Mouse (Mus musculus) neural tube, embryonic 13.5 days (tissue): ENCODE results near the gene Mrto4. TPM values are rescaled to one million over a fixed set of nuclear protein-coding genes. Genes with fewer than 3 reads are reported as not detected.

Experiments
- ATAC-seq: fragments of 200-750 bp; cut with Nextera tagmentation; 2 replicates; pipeline ENCODE4 v1.8.0; 2017; ENCODE audit warnings: low read depth, mild to moderate bottlenecking, moderate TSS enrichment, moderate library complexity
- H3K27ac ChIP-seq: fragments of 300-500 bp; sonication (generic); replicated peaks from 2 replicates; pipeline ENCODE4 v1.5.1; 2015; ENCODE audit warnings: moderate library complexity, mild to moderate bottlenecking, inconsistent platforms
- H3K27me3 ChIP-seq: fragments of 300-500 bp; sonication (generic); 2 replicates; pipeline ENCODE4 v1.6.1; 2015; ENCODE audit warnings: mild to moderate bottlenecking, inconsistent platforms
- H3K36me3 ChIP-seq: fragments of 300-500 bp; sonication (generic); 2 replicates; pipeline ENCODE4 v1.6.1; 2015; ENCODE audit warnings: mild to moderate bottlenecking, inconsistent platforms
- H3K4me1 ChIP-seq: fragments of 300-500 bp; sonication (generic); replicated peaks from 2 replicates; pipeline ENCODE4 v1.6.1; 2015; ENCODE audit warnings: inconsistent platforms
- H3K4me2 ChIP-seq: fragments of 300-500 bp; sonication (generic); 2 replicates; pipeline ENCODE4 v1.6.1; 2015; ENCODE audit warnings: inconsistent platforms, mild to moderate bottlenecking, moderate library complexity
- H3K4me3 ChIP-seq: fragments of 300-500 bp; sonication (generic); 2 replicates; pipeline ENCODE4 v1.5.1; 2015; ENCODE audit warnings: mild to moderate bottlenecking, inconsistent platforms
- H3K9ac ChIP-seq: fragments of 300-500 bp; sonication (generic); 2 replicates; pipeline ENCODE4 v1.6.1; 2015; ENCODE audit warnings: moderate library complexity, mild to moderate bottlenecking, inconsistent platforms
- H3K9me3 ChIP-seq: fragments of 300-500 bp; sonication (generic); 2 replicates; pipeline ENCODE4 v1.6.1; 2016; ENCODE audit warnings: inconsistent platforms
- WGBS: fragments of 180-500 bp; shearing (Covaris S2); methylation state at CpG from one replicate; pipeline ENCODE4 v1.1.7; 2015; 5-methylcytosine and 5-hydroxymethylcytosine counted together
- polyA plus RNA-seq: library from polyadenylated mRNA; unstranded; fragments of >200 nt; fragmentation: Nextera tagmentation; extraction: Ambion mirVana; gene quantifications from 2 replicates; pipeline ENCODE4 v1.2.1, GENCODE M21; 2015

The Mrto4 gene
- polyA plus RNA-seq, 1 experiment from 2014 or later, result 90.3 TPM

DNA sequence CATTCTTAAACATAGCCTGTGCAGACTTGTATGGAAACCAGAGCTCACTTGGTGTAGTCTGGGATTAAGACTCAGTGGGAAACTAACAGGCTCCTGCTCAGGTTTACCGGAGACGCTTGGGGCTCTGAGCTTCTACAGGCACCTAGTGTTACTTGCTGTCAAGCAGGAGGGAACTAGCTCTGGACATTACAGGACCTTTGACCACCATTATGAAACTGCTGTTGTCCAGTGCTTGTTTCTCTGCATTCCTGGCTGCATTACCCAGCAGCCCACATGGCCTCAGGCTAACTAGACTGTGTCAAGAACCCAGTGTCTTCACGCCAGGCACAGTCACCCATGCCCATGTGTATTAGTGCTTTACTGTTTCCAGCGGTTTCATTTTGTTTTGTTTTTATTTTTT lies 20.8 kb upstream of the Mrto4 start:
- Histone ChIP-seq H3K36me3 (peaks cover 93% of the 10 kb centered on the region), H3K4me3 (no peak overlapping the region), H3K27me3 (no peaks in the 10 kb centered on the region), H3K27ac (no peak overlapping the region), H3K9me3 (no peaks in the 10 kb centered on the region), H3K4me2 (no peak overlapping the region), H3K4me1 (no peaks in the 10 kb centered on the region), H3K9ac (no peak overlapping the region)
- 86% methylated on average over 4 of the region's 4 CpGs for WGBS
- ATAC-seq, result no peak

- Histone ChIP-seq H3K36me3 (peaks cover 97% of the 10 kb centered on the region), H3K27ac (no peak overlapping the region), H3K4me1 (no peaks in the 10 kb centered on the region), H3K27me3 (no peaks in the 10 kb centered on the region), H3K4me2 (no peak overlapping the region), H3K4me3 (no peak overlapping the region), H3K9ac (no peak overlapping the region), H3K9me3 (no peaks in the 10 kb centered on the region)
- 97% methylated on average over 5 of the region's 5 CpGs for WGBS
- ATAC-seq, result no peak
Observed at GRCm38 (mm10) chr4:139368038-139368437, 15.7 kb upstream of the Mrto4 start.

GRCm38 (mm10) chr4:139367336-139367735 lies 15.0 kb upstream of the Mrto4 start:
- Histone ChIP-seq H3K4me3 (no peak overlapping the region), H3K4me2 (no peak overlapping the region), H3K9me3 (no peaks in the 10 kb centered on the region), H3K36me3 (peaks cover 97% of the 10 kb centered on the region), H3K9ac (no peak overlapping the region), H3K27ac (no peak overlapping the region), H3K27me3 (no peaks in the 10 kb centered on the region), H3K4me1 (no peaks in the 10 kb centered on the region)
- ATAC-seq, result no peak
- WGBS, result 96% methylated on average over 3 of the region's 3 CpGs

DNA sequence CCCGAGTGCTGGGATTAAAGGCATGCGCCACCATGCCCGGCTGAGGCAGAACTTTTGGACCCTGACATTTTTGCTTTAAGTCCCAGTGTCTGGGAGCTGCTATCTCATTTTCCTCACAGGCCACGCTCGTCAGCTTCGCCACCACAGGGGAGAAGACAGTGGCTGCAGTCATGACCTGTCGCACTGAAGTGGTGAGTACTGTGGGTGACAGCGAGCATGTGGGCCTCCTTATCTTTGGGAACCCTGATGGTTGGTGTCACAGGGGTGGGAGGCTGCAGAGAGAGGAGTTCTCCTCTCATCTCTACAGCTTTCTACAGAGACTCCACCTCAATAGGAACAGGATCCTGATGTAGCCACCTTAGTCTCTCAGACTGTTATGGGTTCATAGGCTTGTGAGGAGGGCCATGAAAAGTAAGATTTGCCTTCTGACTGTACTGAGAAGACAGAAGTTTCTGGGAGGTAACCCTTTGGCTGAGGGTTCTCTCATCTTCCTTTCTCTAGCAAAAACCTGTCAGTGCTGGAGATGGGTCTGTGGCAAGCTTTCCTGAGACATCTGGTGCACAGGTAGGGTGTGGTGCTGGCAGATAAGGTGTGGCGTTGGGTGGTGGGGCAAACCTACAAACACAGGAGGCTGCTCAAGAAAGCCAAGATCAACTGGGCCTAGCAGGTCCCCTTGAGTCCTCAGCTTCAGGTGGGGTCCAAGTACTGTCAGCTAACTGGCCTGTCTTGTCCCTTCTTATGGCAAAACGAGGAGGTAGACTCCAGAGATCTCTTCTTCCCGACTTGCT lies 8.6 kb upstream of the Mrto4 start:
- Histone ChIP-seq H3K27me3 (no peaks in the 10 kb centered on the region), H3K9me3 (no peaks in the 10 kb centered on the region), H3K9ac (no peak overlapping the region), H3K4me1 (no peaks in the 10 kb centered on the region), H3K4me3 (no peak overlapping the region), H3K4me2 (no peak overlapping the region), H3K36me3 (peaks cover 98% of the 10 kb centered on the region), H3K27ac (no peak overlapping the region)
- WGBS, result 94% methylated on average over 11 of the region's 11 CpGs
- no peak for ATAC-seq

GRCm38 (mm10) chr4:139357211-139357610 lies 4.8 kb upstream of the Mrto4 start:
- no peaks in the 10 kb centered on the region for H3K9me3 ChIP-seq
- no peaks in the 10 kb centered on the region for H3K27me3 ChIP-seq
- H3K36me3 ChIP-seq, result peaks cover 78% of the 10 kb centered on the region
- WGBS, result 91% methylated on average over 3 of the region's 3 CpGs
- no peak overlapping the region for H3K4me2 ChIP-seq
- H3K27ac ChIP-seq, result no peak overlapping the region
- peaks cover 12% of the 10 kb centered on the region for H3K4me1 ChIP-seq
- H3K9ac ChIP-seq, result no peak overlapping the region
- H3K4me3 ChIP-seq, result no peak overlapping the region
- ATAC-seq, result no peak

DNA sequence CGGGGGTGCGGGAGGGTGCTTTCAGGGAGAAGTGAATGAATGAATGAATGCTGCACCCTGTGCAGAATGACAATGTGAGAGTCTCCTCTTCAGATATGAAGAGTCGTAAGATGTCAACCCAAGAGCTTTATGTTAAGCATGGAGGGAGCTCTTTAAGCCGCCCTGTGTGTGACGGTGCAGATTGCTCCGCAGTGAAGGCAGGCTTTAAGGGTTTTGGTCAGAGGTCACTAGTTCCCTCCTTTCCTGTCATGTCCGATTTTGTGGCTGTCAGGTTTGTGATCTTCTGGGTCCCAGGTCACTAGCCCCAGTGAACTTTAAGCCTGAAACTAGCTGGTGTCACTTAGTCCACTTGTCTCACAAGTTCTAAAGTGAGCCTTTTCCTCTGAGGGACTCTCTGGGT lies 456 bp upstream of the Mrto4 start:
- H3K4me3 ChIP-seq, result peak overlapping the region; percentile 85
- 0% methylated on average over 7 of the region's 7 CpGs for WGBS
- no peaks in the 10 kb centered on the region for H3K27me3 ChIP-seq
- ATAC-seq, result no peak
- peak overlapping the region; percentile 95 for H3K9ac ChIP-seq
- H3K4me2 ChIP-seq, result peak overlapping the region; percentile 97
- peaks cover 27% of the 10 kb centered on the region for H3K4me1 ChIP-seq
- peaks cover 55% of the 10 kb centered on the region for H3K36me3 ChIP-seq
- H3K27ac ChIP-seq, result peak overlapping the region; percentile 98
- H3K9me3 ChIP-seq, result no peaks in the 10 kb centered on the region

DNA sequence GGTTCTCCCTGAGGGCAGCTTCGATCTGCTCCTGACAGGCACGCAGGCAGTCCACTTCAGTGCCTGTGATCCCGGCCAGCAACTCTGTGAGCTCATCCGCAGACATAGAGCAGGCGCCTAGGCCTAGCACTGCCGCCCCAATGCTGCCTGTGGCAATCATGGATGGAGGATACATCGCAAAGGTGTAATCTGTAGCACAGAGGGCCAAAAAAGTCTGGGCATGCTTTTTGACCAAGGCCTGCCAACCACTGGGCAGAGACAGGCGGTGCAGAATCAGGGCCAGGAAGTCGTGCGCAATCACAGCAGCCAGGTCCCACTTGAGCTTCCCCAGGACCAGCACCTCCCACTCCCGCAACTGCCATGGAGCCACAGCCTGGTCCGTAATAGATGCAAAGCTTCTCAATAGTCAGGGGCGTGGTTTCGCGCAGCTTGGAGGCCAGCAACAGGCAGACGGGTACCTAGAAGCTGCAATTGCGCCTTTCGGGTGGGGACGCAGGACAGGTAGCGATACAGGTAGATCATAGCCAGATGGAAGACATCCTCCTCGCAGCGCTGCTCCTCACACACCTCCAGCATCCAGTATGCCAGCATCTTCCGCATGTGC lies 6.9 kb downstream of the Mrto4 start:
- ATAC-seq, result 0 out of 2 replicates have a peak, but pooled peaks have one; percentile 19
- 78% methylated on average over 23 of the region's 23 CpGs for WGBS
- no peak overlapping the region for H3K4me3 ChIP-seq
- H3K9me3 ChIP-seq, result no peaks in the 10 kb centered on the region
- H3K4me2 ChIP-seq, result no peak overlapping the region
- no peak overlapping the region for H3K9ac ChIP-seq
- peaks cover 2% of the 10 kb centered on the region for H3K4me1 ChIP-seq
- peaks cover 49% of the 10 kb centered on the region for H3K36me3 ChIP-seq
- no peaks in the 10 kb centered on the region for H3K27me3 ChIP-seq
- no peak overlapping the region for H3K27ac ChIP-seq

DNA sequence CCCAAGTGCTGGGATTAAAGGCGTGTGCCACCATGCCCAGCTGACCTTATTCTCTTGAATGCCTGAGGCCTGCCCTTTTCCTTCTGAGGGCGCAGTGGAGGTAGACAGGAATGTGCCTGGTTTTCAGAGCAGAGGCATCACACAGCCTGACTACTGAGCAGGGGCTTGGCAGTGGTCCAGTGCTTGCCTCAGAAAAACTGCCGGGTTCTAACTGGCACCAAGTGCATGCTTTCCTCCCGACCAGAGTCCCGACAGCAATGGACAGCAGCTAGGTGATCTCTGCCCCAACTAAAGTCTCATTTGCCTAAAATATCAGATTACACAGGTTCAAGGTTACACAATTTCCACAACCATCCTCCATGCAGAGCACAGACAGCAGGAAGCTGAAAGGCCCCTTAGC lies 8.7 kb downstream of the Mrto4 start:
- Histone ChIP-seq H3K27me3 (no peaks in the 10 kb centered on the region), H3K4me2 (no peak overlapping the region), H3K36me3 (peaks cover 37% of the 10 kb centered on the region), H3K9ac (no peak overlapping the region), H3K4me1 (no peaks in the 10 kb centered on the region), H3K27ac (no peak overlapping the region), H3K4me3 (no peak overlapping the region), H3K9me3 (no peaks in the 10 kb centered on the region)
- ATAC-seq, result no peak
- 76% methylated on average over 5 of the region's 5 CpGs for WGBS

DNA sequence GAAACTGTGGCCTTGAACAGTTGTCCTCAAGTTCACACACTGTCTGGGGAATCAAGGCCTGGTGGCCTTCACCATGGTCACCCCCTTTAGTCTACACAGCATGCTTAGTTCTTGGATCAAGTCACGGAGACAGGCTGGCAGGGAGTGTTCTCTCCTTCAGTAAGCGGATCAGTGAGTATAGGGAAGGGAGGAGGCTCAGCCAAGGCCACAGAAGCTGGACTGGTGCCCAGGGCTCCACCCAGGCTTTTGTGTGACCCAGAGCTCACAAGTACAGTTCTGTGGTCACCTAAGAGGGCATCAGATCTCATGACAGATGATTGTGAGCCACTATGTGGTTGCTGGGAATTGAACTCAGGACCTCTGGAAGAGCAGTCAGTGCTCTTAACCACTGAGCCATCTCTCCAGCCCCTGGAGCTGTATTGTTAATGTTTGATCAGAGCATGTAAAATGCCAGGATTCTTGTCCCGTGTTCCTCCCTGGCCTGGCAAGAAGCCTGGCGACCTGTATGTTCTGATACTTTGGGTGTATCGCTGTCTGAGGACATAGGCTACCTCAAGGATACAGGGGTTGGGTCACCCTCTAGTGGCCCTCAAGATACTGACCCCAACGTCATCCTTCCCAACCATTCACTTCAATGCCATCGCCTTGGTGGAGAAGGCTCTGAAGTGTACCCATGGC lies 10.7 kb downstream of the Mrto4 start:
- Histone ChIP-seq H3K9me3 (no peaks in the 10 kb centered on the region), H3K27ac (no peak overlapping the region), H3K4me2 (no peak overlapping the region), H3K4me3 (no peak overlapping the region), H3K9ac (no peak overlapping the region), H3K27me3 (peaks cover 18% of the 10 kb centered on the region), H3K36me3 (peaks cover 17% of the 10 kb centered on the region), H3K4me1 (no peaks in the 10 kb centered on the region)
- 82% methylated on average over 7 of the region's 7 CpGs for WGBS
- ATAC-seq, result no peak

DNA sequence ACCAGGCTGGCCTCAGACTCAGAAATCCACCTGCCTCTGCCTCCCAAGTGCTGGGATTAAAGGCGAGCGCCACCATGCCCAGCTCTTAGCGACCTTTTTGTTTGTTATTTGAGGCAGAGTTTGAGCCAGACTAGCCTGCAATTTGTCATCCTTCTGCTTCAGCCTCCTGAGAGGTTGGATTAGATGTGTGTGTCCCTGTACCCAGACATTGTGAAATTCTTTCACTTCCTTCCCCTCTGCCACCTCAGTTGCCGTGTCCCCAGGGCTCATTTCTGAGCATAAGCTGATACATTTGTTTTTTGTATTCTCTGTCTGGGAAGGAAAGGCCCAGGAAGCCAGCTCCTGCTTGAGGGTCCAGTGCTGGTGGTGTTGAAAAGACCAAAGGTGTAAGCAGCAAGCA lies 11.5 kb downstream of the Mrto4 start:
- ATAC-seq, result no peak
- no peak overlapping the region for H3K4me3 ChIP-seq

GRCm38 (mm10) chr4:139338145-139338544 lies 14.2 kb downstream of the Mrto4 start:
- Histone ChIP-seq H3K27me3 (peaks cover 23% of the 10 kb centered on the region), H3K36me3 (no peaks in the 10 kb centered on the region), H3K4me1 (no peaks in the 10 kb centered on the region), H3K4me2 (no peak overlapping the region), H3K27ac (no peak overlapping the region), H3K9me3 (no peaks in the 10 kb centered on the region), H3K4me3 (no peak overlapping the region), H3K9ac (no peak overlapping the region)
- ATAC-seq, result no peak
- 58% methylated on average over 33 of the region's 33 CpGs for WGBS

More for the DNA sequence above, 11.5 kb downstream of the Mrto4 start:
- no peak overlapping the region for H3K27ac ChIP-seq
- no peak overlapping the region for H3K9ac ChIP-seq
- H3K27me3 ChIP-seq, result peaks cover 23% of the 10 kb centered on the region
- no peaks in the 10 kb centered on the region for H3K9me3 ChIP-seq
- 89% methylated on average over 4 of the region's 4 CpGs for WGBS
- no peaks in the 10 kb centered on the region for H3K4me1 ChIP-seq
- H3K4me2 ChIP-seq, result no peak overlapping the region
- peaks cover 8% of the 10 kb centered on the region for H3K36me3 ChIP-seq

DNA sequence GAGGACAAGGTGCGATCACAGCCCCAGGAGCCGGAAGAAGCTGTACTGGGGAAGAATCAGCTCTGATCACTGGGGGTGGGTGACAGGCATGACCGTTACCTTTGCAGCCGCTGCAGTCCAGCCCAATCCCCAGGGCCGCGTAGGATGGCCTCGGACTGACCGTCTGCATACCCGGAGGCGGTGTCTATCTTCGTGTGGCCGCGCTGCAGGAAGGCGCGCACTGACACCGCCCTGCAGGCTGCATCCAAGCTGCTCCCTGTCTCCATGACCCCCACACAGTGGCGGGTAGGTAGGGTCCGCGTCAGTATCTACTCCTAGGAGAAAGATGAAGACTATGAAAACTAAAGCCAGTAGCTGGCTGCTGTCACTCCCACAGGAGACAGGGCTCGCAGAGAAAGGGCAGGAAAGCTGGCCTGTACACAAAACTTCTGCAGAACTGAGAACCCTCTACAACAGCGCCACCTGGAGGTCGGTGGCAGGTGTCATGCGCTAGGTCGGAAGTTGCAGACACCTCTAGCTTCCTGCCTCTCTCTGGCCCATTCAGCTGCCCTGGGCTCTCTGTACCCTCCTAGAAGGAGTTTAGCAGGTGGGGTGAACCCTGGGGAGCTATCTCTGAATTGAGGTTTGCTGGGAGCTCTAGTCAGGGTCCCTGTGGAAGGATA lies 15.4 kb downstream of the Mrto4 start:
- Histone ChIP-seq H3K4me3 (no peak overlapping the region), H3K4me2 (peak overlapping the region; percentile 38; the same call in 1 of the 2 replicates), H3K9ac (no peak overlapping the region), H3K9me3 (no peaks in the 10 kb centered on the region), H3K27ac (no peak overlapping the region), H3K4me1 (no peaks in the 10 kb centered on the region), H3K36me3 (no peaks in the 10 kb centered on the region), H3K27me3 (peaks cover 23% of the 10 kb centered on the region)
- no peak for ATAC-seq
- 27% methylated on average over 24 of the region's 24 CpGs for WGBS
